Mouse (Mus musculus) hindbrain, embryonic 16.5 days (tissue): ENCODE measurements around the gene Pfkfb1. TPM values are rescaled to one million over a fixed set of nuclear protein-coding genes. Genes with fewer than 3 reads are reported as not detected.

ENCODE experiments used
- ATAC-seq: fragments of 200-750 bp; cut with Nextera tagmentation; 2 replicates; pipeline ENCODE4 v1.8.0; 2017; ENCODE audit warnings: moderate TSS enrichment, moderate library complexity
- H3K27ac ChIP-seq: fragments of 300-500 bp; sonication (generic); 2 replicates; pipeline ENCODE4 v1.5.1; 2014; ENCODE audit warnings: low read depth, mild to moderate bottlenecking, control low read depth, low read length, moderate library complexity
- H3K27me3 ChIP-seq: fragments of 300-500 bp; sonication (generic); replicated peaks from 2 replicates; pipeline ENCODE4 v1.6.1; 2014; ENCODE audit warnings: low read length; ENCODE audit not compliant: control insufficient read depth, insufficient read depth
- H3K36me3 ChIP-seq: fragments of 300-500 bp; sonication (generic); 2 replicates; pipeline ENCODE4 v1.6.1; 2014; ENCODE audit warnings: mild to moderate bottlenecking, low read length, moderate library complexity, mixed read lengths; ENCODE audit not compliant: control insufficient read depth, insufficient read depth
- H3K4me1 ChIP-seq: fragments of 300-500 bp; sonication (generic); 2 replicates; pipeline ENCODE4 v1.6.1; 2014; ENCODE audit warnings: low read depth, low read length; ENCODE audit not compliant: control insufficient read depth, insufficient read depth
- H3K4me2 ChIP-seq: fragments of 300-500 bp; sonication (generic); 2 replicates; pipeline ENCODE4 v1.6.1; 2014; ENCODE audit warnings: mild to moderate bottlenecking, low read length, control low read depth, moderate library complexity
- H3K4me3 ChIP-seq: fragments of 300-500 bp; sonication (generic); 2 replicates; pipeline ENCODE4 v1.5.1; 2014; ENCODE audit warnings: mild to moderate bottlenecking, low read length, control low read depth, moderate library complexity
- H3K9ac ChIP-seq: fragments of 300-500 bp; sonication (generic); 2 replicates; pipeline ENCODE4 v1.6.1; 2014; ENCODE audit warnings: low read depth, mild to moderate bottlenecking, control low read depth, low read length, moderate library complexity
- H3K9me3 ChIP-seq: fragments of 300-500 bp; sonication (generic); 2 replicates; pipeline ENCODE4 v1.6.1; 2014; ENCODE audit warnings: mild to moderate bottlenecking, low read length, moderate library complexity; ENCODE audit not compliant: control insufficient read depth
- whole genome bisulfite sequencing: fragments of 180-500 bp; shearing (Covaris S2); extraction: QIAGEN DNeasy Blood & Tissue Kit; methylation state at CpG from one replicate; pipeline ENCODE4 v1.1.7; 2014; 5-methylcytosine and 5-hydroxymethylcytosine counted together
- polyA plus RNA-seq: library from polyadenylated mRNA; unstranded; fragments of >200 nt; fragmentation: Nextera tagmentation; extraction: Ambion mirVana; gene quantifications from 2 replicates; pipeline ENCODE4 v1.2.1, GENCODE M21; 2015

The Pfkfb1 gene
- 4.5 and 4.8 TPM in 2 replicates for polyA plus RNA-seq

- Histone ChIP-seq H3K4me2 (peak within 1 kb of the TSS; percentile 61), H3K27ac (peak within 1 kb of the TSS; percentile 82), H3K4me1 (no peaks in the 10 kb centered on the region), H3K9ac (peak within 1 kb of the TSS; percentile 76), H3K27me3 (no peaks in the 10 kb centered on the region), H3K4me3 (peak within 1 kb of the TSS; percentile 56), H3K36me3 (no peaks in the 10 kb centered on the region), H3K9me3 (no peaks in the 10 kb centered on the region)
- WGBS = 21% methylated on average over 33 of the region's 35 CpGs
- ATAC-seq = peak; percentile 96
Measured at GRCm38 (mm10) chrX:150588023-150588764, at the start of gene Pfkfb1. Gene Pfkfb1 (plus strand): TSS chrX:150588229.

DNA sequence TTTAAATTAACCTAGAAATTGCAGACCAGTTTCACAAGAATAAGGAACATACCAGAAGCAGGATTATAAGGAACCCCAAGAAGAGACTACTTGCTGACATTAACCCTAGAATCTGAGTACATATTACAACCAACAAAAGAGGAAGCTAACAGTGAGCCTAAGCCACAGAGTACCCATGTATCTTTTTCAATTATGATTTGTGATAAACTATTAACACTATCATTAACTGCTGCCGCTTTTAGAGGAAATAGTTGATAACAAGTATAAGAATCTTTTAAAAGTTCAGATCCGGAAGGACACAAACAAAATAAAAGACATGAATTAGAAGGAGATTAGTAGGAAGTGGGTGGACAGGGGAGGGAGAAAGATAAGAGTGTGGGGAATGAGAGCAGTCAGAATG is 47.9 kb upstream of the Pfkfb1 start:
- no peak for ATAC-seq
- no peak overlapping the region for H3K27ac ChIP-seq
- no peak overlapping the region for H3K9ac ChIP-seq
- peaks cover 3% of the 10 kb centered on the region; the same call in 1 of the 2 replicates for H3K9me3 ChIP-seq
- no peaks in the 10 kb centered on the region for H3K4me1 ChIP-seq
- H3K4me2 ChIP-seq = no peak overlapping the region
- H3K4me3 ChIP-seq = no peak overlapping the region
- 95% methylated on average over 2 of the region's 2 CpGs for whole genome bisulfite sequencing
- no peaks in the 10 kb centered on the region for H3K36me3 ChIP-seq
- H3K27me3 ChIP-seq = no peaks in the 10 kb centered on the region

GRCm38 (mm10) chrX:150541684-150542083 is 46.3 kb upstream of the Pfkfb1 start:
- Histone ChIP-seq H3K4me3 (no peak overlapping the region), H3K4me1 (no peaks in the 10 kb centered on the region), H3K27ac (no peak overlapping the region), H3K36me3 (no peaks in the 10 kb centered on the region), H3K27me3 (no peaks in the 10 kb centered on the region), H3K9ac (no peak overlapping the region), H3K4me2 (no peak overlapping the region), H3K9me3 (peaks cover 3% of the 10 kb centered on the region; the same call in 1 of the 2 replicates)
- no peak for ATAC-seq

DNA sequence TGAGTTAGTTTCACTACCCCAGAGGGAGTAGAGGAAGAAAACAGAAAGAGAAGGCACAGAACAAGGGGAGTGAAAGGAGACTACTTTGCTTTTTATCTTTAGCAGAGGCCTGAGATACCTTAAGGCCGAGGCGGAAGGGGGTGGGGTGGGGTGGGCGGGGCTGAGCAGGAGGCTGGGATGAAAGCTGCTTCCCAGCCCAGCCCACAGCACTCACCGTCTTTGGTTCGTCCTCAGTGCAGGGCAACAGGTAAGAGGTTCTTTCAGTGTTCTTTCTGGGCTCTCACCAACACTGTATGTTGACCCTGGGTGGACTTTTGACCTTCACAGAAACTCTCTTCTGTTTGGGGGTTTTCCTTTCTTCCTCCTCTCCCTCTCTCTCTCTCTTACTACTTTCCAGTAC is 40.8 kb upstream of the Pfkfb1 start, which contains the start of gene Alas2:
Gene Alas2 (plus strand): TSS at position 137 of the 400 bp plus-strand sequence.
- Histone ChIP-seq H3K9me3 (peaks cover 2% of the 10 kb centered on the region; the same call in 1 of the 2 replicates), H3K36me3 (no peaks in the 10 kb centered on the region), H3K9ac (no peak within 1 kb of the TSS), H3K27me3 (no peaks in the 10 kb centered on the region), H3K4me3 (no peak within 1 kb of the TSS), H3K27ac (no peak within 1 kb of the TSS), H3K4me2 (no peak within 1 kb of the TSS), H3K4me1 (no peaks in the 10 kb centered on the region)
- WGBS = 69% methylated on average over 3 of the region's 5 CpGs
- ATAC-seq = no peak

GRCm38 (mm10) chrX:150549639-150550038 is 38.4 kb upstream of the Pfkfb1 start:
- Histone ChIP-seq H3K4me2 (no peak overlapping the region), H3K9me3 (no peaks in the 10 kb centered on the region), H3K9ac (no peak overlapping the region), H3K27me3 (no peaks in the 10 kb centered on the region), H3K36me3 (no peaks in the 10 kb centered on the region), H3K4me1 (no peaks in the 10 kb centered on the region), H3K4me3 (no peak overlapping the region), H3K27ac (no peak overlapping the region)
- 85% methylated on average over 3 of the region's 3 CpGs for WGBS
- no peak for ATAC-seq

DNA sequence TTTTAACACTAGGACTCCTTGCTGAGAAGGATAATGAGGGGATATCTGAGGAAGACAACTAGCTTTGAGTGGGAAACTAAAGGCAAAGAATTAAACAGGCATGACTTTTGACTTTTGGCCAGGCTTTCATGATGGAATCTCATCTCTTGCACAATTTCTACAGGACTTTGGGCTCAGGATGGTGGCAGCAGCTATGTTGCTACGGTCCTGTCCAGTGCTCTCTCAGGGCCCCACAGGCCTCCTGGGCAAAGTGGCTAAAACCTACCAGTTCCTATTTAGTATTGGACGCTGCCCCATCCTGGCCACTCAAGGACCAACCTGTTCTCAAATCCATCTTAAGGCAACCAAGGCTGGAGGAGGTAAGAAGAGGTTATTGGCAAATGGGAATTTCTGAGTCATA is 36.0 kb upstream of the Pfkfb1 start:
- Histone ChIP-seq H3K27ac (no peak overlapping the region), H3K4me2 (no peak overlapping the region), H3K4me3 (no peak overlapping the region), H3K36me3 (no peaks in the 10 kb centered on the region), H3K27me3 (no peaks in the 10 kb centered on the region), H3K4me1 (no peaks in the 10 kb centered on the region), H3K9ac (no peak overlapping the region), H3K9me3 (no peaks in the 10 kb centered on the region)
- WGBS = 87% methylated on average over 2 of the region's 2 CpGs
- ATAC-seq = no peak

DNA sequence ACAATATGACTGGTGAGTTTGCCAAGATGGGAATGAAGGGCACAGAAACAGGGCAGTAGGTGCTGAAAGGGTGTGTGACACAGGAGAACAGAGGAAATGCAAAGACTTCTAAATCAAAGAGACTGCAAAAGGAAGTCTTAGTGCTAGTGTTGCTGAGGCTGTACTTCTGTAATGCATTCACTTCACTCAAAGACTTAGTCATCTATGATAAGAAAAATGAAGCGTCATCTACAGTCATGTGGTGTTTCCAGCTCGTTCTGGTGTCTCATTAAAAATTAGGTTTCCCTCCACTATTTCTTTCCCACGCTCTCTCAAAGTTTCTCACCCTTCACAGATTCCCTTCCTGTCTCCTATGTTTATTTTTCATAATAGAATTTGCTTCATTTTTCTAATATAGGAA is 34.0 kb upstream of the Pfkfb1 start:
- Histone ChIP-seq H3K27me3 (no peaks in the 10 kb centered on the region), H3K4me3 (no peak overlapping the region), H3K27ac (no peak overlapping the region), H3K9ac (no peak overlapping the region), H3K4me1 (no peaks in the 10 kb centered on the region), H3K4me2 (no peak overlapping the region), H3K36me3 (no peaks in the 10 kb centered on the region), H3K9me3 (no peaks in the 10 kb centered on the region)
- ATAC-seq = no peak
- WGBS = 81% methylated on average over 3 of the region's 3 CpGs

DNA sequence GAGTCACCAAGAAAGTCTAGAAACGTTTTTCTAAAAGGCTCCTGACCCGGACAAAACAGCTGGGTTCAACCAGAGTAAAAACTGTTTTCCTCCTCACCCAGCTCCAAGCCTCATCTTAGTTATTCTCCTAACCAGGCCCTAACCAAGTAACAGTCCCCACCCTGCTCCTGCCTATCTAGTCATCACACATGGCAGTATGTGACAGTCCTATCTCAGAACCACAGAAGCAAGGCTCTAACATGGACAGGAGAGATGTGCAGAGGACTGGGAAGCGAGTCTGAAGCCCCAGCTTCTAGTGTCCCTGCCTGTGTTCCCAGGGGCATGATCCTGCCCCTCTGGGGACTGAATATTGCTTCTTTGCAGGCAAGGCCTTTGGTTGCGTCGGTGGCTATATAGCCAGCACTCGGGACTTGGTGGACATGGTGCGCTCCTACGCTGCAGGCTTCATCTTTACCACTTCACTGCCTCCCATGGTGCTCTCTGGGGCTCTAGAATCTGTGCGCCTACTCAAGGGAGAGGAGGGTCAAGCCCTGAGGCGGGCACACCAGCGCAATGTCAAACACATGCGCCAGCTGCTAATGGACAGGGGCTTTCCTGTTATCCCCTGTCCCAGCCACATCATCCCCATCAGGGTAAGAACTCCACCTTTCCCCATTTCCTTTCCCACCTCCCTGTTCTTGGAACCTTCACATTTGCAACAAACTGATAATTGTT is 23.2 kb upstream of the Pfkfb1 start:
- Histone ChIP-seq H3K36me3 (no peaks in the 10 kb centered on the region), H3K9ac (no peak overlapping the region), H3K4me3 (no peak overlapping the region), H3K4me2 (no peak overlapping the region), H3K27ac (no peak overlapping the region), H3K27me3 (no peaks in the 10 kb centered on the region), H3K4me1 (no peaks in the 10 kb centered on the region), H3K9me3 (no peaks in the 10 kb centered on the region)
- ATAC-seq = no peak
- 89% methylated on average over 12 of the region's 12 CpGs for WGBS

- no peaks in the 10 kb centered on the region for H3K4me1 ChIP-seq
- H3K36me3 ChIP-seq = peaks cover 6% of the 10 kb centered on the region
- no peak overlapping the region for H3K4me2 ChIP-seq
- no peak overlapping the region for H3K4me3 ChIP-seq
- no peak overlapping the region for H3K27ac ChIP-seq
- no peak overlapping the region for H3K9ac ChIP-seq
- no peaks in the 10 kb centered on the region for H3K9me3 ChIP-seq
- ATAC-seq = no peak
- no peaks in the 10 kb centered on the region for H3K27me3 ChIP-seq
Measured at GRCm38 (mm10) chrX:150581921-150582320, 6.1 kb upstream of the Pfkfb1 start.
